Mouse (Mus musculus) midbrain, embryonic 15.5 days (tissue): ENCODE measurements around the gene Rab3d. TPM values are rescaled to one million over a fixed set of nuclear protein-coding genes. Genes with fewer than 3 reads are reported as not detected.
"Not testable (repeated sequence)": the region's sequence is repeated elsewhere in the genome, so short reads cannot be mapped to it uniquely, and the experiment has no call there.

Experiments
- ATAC-seq: fragments of 200-750 bp; cut with Nextera tagmentation; replicated peaks from 2 replicates; pipeline ENCODE4 v1.8.0; 2017; ENCODE audit warnings: moderate TSS enrichment
- H3K27ac ChIP-seq: fragments of 300-500 bp; sonication (generic); 2 replicates; pipeline ENCODE4 v1.5.1; 2015; ENCODE audit warnings: mild to moderate bottlenecking, inconsistent platforms
- H3K27me3 ChIP-seq: fragments of 300-500 bp; sonication (generic); replicated peaks from 2 replicates; pipeline ENCODE4 v1.6.1; 2015; ENCODE audit warnings: inconsistent platforms
- H3K36me3 ChIP-seq: fragments of 300-500 bp; sonication (generic); replicated peaks from 2 replicates; pipeline ENCODE4 v1.6.1; 2015; ENCODE audit warnings: inconsistent platforms
- H3K4me1 ChIP-seq: fragments of 300-500 bp; sonication (generic); 2 replicates; pipeline ENCODE4 v1.6.1; 2015; ENCODE audit warnings: inconsistent platforms
- H3K4me2 ChIP-seq: fragments of 300-500 bp; sonication (generic); 2 replicates; pipeline ENCODE4 v1.6.1; 2015; ENCODE audit warnings: inconsistent platforms, mild to moderate bottlenecking, moderate library complexity
- H3K4me3 ChIP-seq: fragments of 300-500 bp; sonication (generic); 2 replicates; pipeline ENCODE4 v1.5.1; 2015; ENCODE audit warnings: mild to moderate bottlenecking, inconsistent platforms
- H3K9ac ChIP-seq: fragments of 300-500 bp; sonication (generic); 2 replicates; pipeline ENCODE4 v1.6.1; 2015; ENCODE audit warnings: mild to moderate bottlenecking, inconsistent platforms
- H3K9me3 ChIP-seq: fragments of 300-500 bp; sonication (generic); 2 replicates; pipeline ENCODE4 v1.6.1; 2016; ENCODE audit warnings: inconsistent platforms
- WGBS: fragments of 180-500 bp; shearing (Covaris S2); methylation state at CpG from one replicate; pipeline ENCODE4 v1.1.7; 2015; ENCODE audit warnings: mixed read lengths; 5-methylcytosine and 5-hydroxymethylcytosine counted together
- polyA plus RNA-seq: library from polyadenylated mRNA; unstranded; fragments of >200 nt; fragmentation: Nextera tagmentation; extraction: Ambion mirVana; gene quantifications from 2 replicates; pipeline ENCODE4 v1.2.1, GENCODE M21; 2015

Rab3d gene
- polyA plus RNA-seq, 1 experiment from 2014 or later: 15.5 TPM

DNA sequence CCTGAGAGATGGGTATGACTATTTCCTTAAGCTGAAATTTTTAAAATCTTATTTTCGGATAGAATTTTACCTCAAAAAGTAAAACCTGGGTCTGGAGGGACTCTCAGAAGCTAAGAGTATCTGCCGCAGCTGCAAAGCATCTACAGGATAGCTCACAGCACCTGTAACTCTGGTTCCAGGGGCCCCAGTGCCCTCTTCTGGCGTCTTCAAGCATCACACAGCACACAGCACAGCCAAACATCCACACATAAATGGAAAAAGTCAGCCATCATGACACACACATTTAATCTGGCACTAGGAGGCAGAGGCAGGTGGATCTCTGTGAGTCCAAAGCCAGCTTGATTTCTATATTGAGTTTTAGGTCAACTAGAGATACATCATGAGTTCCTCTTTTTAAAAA lies 41.4 kb downstream of the Rab3d start:
- H3K36me3 ChIP-seq: no peaks in the 10 kb centered on the region
- ATAC-seq: no peak
- no peaks in the 10 kb centered on the region for H3K27me3 ChIP-seq

DNA sequence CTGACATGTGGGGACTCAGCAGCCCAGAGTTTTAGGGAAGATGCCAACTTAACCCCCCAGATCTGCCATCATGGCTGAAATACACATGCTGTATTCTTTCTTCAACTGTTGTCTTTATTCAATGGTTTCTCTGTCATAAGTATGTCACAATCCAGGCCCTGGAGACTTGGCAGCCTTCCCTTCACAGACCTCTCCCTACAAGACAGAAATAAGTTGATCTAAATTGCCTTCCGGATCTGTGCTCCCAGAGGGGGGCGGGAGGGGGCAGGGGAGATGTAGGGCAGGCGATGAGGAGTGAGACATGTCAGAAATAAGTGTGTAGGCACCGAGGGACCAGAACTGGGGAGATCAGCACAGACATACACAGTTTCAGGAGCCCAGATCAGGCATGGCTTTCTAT lies 45.8 kb downstream of the Rab3d start:
- H3K4me2 ChIP-seq: no peak overlapping the region
- H3K27ac ChIP-seq: no peak overlapping the region
- no peak for ATAC-seq
- H3K27me3 ChIP-seq: no peaks in the 10 kb centered on the region
- no peak overlapping the region for H3K4me3 ChIP-seq
- H3K9me3 ChIP-seq: no peaks in the 10 kb centered on the region
- H3K4me1 ChIP-seq: no peaks in the 10 kb centered on the region
- WGBS: 62% methylated on average over 4 of the region's 4 CpGs
- no peak overlapping the region for H3K9ac ChIP-seq
- no peaks in the 10 kb centered on the region for H3K36me3 ChIP-seq

More for the DNA sequence above, 41.4 kb downstream of the Rab3d start:
- no peak overlapping the region for H3K4me3 ChIP-seq
- WGBS: 66% methylated on average over 3 of the region's 3 CpGs
- no peak overlapping the region for H3K27ac ChIP-seq
- no peaks in the 10 kb centered on the region for H3K4me1 ChIP-seq
- H3K9ac ChIP-seq: no peak overlapping the region
- H3K4me2 ChIP-seq: no peak overlapping the region
- no peaks in the 10 kb centered on the region for H3K9me3 ChIP-seq

DNA sequence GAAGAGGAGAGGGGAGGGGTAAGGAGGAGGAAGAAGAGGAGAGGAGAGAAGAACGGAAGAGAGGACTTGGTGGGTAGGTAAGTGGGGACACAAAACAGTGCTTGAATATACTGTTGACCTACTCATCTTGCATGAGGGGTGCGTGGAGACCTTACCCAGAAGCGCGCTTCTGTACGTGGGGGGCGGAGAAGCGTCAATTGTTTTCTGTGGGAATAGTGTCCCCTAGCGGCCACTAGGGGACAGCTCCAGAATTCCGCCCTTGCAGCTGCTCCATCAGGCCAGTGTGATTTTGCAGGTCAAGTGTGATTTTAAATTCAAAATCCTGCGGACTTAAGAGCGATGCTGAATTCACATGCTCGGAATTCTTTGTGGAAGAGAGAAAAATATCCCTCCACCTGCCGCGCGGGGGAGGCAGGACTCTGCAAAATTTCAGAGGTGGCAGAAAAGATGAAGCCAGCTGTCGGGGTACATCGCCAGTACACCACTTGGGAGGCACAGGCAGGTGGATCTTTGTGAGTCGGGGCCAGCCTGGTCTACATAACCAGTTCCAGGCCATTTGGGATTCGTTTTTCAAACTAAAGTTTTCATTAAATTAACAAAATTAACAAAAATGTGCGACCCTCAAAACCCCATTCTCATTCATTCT lies 47.0 kb downstream of the Rab3d start:
- Histone ChIP-seq H3K9ac (no peak overlapping the region), H3K27me3 (no peaks in the 10 kb centered on the region), H3K4me3 (peak overlapping the region; percentile 23; the same call in 1 of the 2 replicates), H3K36me3 (no peaks in the 10 kb centered on the region), H3K4me2 (peak overlapping the region; percentile 38), H3K27ac (no peak overlapping the region), H3K9me3 (no peaks in the 10 kb centered on the region), H3K4me1 (no peaks in the 10 kb centered on the region)
- WGBS: 12% methylated on average over 20 of the region's 20 CpGs
- peak; percentile 54 for ATAC-seq

GRCm38 (mm10) chr9:21869290-21869689 lies 48.7 kb downstream of the Rab3d start:
- ATAC-seq: not testable (repeated sequence)

DNA sequence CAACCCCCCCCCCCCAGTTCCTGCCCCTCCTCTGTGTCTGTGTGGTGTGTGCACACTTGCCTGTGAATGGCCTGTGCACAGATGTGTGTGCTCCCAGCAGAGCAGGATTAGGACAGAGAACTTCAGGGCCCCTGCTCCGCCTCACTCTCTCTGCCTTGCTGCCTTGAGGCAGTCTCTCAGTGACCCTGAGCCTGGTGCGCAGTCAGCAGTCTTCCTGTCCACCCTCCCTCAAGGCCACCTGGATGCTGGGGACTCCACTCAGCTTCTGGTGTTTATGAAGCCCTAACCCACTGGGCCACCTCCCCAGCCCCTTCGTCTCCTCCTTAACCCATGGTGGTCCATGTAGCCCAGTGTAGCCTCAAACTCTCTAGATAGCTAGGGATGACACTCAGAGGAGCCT lies 50.3 kb downstream of the Rab3d start:
- Histone ChIP-seq H3K27me3 (no peaks in the 10 kb centered on the region), H3K27ac (no peak overlapping the region), H3K36me3 (no peaks in the 10 kb centered on the region), H3K4me2 (no peak overlapping the region), H3K9me3 (no peaks in the 10 kb centered on the region), H3K4me3 (no peak overlapping the region), H3K9ac (no peak overlapping the region), H3K4me1 (no peaks in the 10 kb centered on the region)
- 71% methylated on average over 3 of the region's 3 CpGs for WGBS
- ATAC-seq: no peak

More at GRCm38 (mm10) chr9:21869290-21869689, 48.7 kb downstream of the Rab3d start:
- H3K36me3 ChIP-seq, H3K9ac ChIP-seq, H3K9me3 ChIP-seq, H3K27ac ChIP-seq, H3K27me3 ChIP-seq, H3K4me2 ChIP-seq, H3K4me1 ChIP-seq, H3K4me3 ChIP-seq: not testable (repeated sequence)
- 54% methylated on average over 7 of the region's 7 CpGs for WGBS

- no peak for ATAC-seq
- no peak overlapping the region for H3K4me2 ChIP-seq
- H3K9ac ChIP-seq: peak overlapping the region; percentile 3; the same call in 1 of the 2 replicates
- no peaks in the 10 kb centered on the region for H3K4me1 ChIP-seq
- no peak overlapping the region for H3K4me3 ChIP-seq
- no peaks in the 10 kb centered on the region for H3K9me3 ChIP-seq
- H3K27me3 ChIP-seq: no peaks in the 10 kb centered on the region
- H3K27ac ChIP-seq: no peak overlapping the region
- no peaks in the 10 kb centered on the region for H3K36me3 ChIP-seq
- WGBS: 59% methylated on average over 2 of the region's 2 CpGs
Measured at GRCm38 (mm10) chr9:21866641-21867040, 51.4 kb downstream of the Rab3d start.

DNA sequence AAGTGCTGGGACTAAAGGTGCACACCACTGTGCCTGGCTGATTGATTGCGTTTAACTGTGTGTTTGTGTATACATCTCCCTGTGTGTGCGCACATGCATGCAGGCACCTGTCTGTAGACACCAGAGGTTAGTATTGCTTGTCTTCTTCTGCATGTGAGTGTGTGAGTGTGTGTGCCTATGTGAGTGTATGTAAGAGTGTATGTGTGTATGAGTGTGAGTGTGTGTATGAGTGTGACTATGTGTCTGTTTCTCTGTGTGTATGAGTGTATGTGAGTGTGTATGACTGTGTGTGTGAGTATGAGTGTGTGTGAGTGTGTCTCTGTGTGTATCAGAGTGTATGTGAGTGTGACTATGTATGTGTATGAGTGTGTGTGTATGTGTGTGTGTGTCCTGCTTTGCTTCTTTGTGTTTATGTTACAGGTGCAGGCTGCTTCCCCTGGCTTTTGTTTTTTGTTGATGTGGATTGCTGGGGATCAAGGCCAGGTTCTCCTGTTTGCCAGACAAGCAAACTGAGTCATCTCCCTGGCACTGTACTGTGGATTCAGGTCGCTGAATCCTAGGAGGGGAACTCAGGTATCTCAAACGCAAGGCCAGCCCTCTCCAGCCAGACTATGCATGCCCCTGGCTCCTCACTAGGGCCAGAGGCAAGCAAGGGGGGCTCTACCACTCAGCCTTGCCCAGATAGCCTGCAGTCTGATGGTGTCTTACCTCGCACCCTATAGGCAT lies 52.2 kb downstream of the Rab3d start:
- no peaks in the 10 kb centered on the region for H3K4me1 ChIP-seq
- no peak overlapping the region for H3K9ac ChIP-seq
- WGBS: 75% methylated on average over 5 of the region's 5 CpGs
- ATAC-seq: no peak
- no peaks in the 10 kb centered on the region for H3K27me3 ChIP-seq
- no peaks in the 10 kb centered on the region for H3K9me3 ChIP-seq
- H3K27ac ChIP-seq: peak overlapping the region; percentile 41; the same call in 1 of the 2 replicates
- no peaks in the 10 kb centered on the region for H3K36me3 ChIP-seq
- no peak overlapping the region for H3K4me2 ChIP-seq
- no peak overlapping the region for H3K4me3 ChIP-seq

GRCm38 (mm10) chr9:21862181-21862580 lies 55.8 kb downstream of the Rab3d start:
- no peak overlapping the region for H3K9ac ChIP-seq
- no peaks in the 10 kb centered on the region for H3K4me1 ChIP-seq
- no peaks in the 10 kb centered on the region for H3K27me3 ChIP-seq
- no peak overlapping the region for H3K4me3 ChIP-seq
- ATAC-seq: no peak
- H3K36me3 ChIP-seq: no peaks in the 10 kb centered on the region
- H3K27ac ChIP-seq: no peak overlapping the region
- 82% methylated on average over 1 of the region's 1 CpGs for WGBS
- no peak overlapping the region for H3K4me2 ChIP-seq
- H3K9me3 ChIP-seq: no peaks in the 10 kb centered on the region

DNA sequence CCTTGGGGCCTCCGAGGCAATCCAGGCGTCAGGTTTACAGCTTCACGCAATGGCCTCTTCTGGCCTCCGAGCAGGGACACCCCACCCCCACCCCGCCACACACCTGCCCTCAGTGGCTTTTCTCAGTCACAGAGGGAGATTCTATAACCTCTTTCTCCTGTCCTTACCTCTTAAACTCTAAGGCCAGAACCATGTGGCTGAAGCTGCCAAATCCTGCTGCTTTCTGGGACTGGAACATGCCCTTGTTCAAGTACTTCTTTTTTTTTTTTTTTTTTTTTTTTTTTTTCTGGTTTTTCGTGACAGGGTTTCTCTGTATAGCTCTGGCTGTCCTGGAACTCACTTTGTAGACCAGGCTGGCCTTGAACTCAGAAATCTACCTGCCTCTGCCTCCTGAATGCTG lies 57.6 kb downstream of the Rab3d start:
- 59% methylated on average over 6 of the region's 6 CpGs for WGBS
- H3K4me1 ChIP-seq, H3K27ac ChIP-seq, ATAC-seq, H3K27me3 ChIP-seq, H3K9ac ChIP-seq, H3K9me3 ChIP-seq, H3K4me2 ChIP-seq, H3K4me3 ChIP-seq, H3K36me3 ChIP-seq: not testable (repeated sequence)

DNA sequence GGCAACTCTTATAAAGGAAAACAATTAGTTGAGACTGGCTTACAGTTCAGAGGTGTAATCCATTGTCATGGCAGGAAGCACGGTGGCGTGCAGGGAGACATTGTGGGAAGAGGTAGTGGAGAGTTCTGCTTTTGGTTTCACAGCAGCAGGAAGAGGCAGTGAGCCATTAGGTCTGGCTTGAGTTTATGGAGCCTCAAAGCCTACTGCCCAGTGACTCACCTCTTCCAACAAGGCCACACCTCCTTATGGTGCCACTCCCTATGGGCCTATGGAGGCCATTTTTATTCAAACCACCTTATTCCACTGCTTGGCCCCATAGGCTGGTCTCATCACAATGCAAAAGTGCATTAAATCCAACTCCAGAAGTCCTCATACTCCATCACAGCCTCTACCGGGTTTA lies 58.4 kb downstream of the Rab3d start:
- Histone ChIP-seq H3K27me3 (no peaks in the 10 kb centered on the region), H3K4me1 (no peaks in the 10 kb centered on the region), H3K27ac (no peak overlapping the region), H3K4me3 (no peak overlapping the region), H3K4me2 (no peak overlapping the region), H3K36me3 (no peaks in the 10 kb centered on the region), H3K9me3 (no peaks in the 10 kb centered on the region), H3K9ac (no peak overlapping the region)
- ATAC-seq: no peak
- 95% methylated on average over 3 of the region's 3 CpGs for WGBS

- H3K4me3 ChIP-seq: no peak overlapping the region
- H3K27me3 ChIP-seq: no peaks in the 10 kb centered on the region
- no peak for ATAC-seq
- H3K4me2 ChIP-seq: no peak overlapping the region
- no peak overlapping the region for H3K9ac ChIP-seq
- H3K27ac ChIP-seq: no peak overlapping the region
- peaks cover under 1% of the 10 kb centered on the region; the same call in 1 of the 2 replicates for H3K4me1 ChIP-seq
- no peaks in the 10 kb centered on the region for H3K9me3 ChIP-seq
- no peaks in the 10 kb centered on the region for H3K36me3 ChIP-seq
- WGBS: 80% methylated on average over 6 of the region's 6 CpGs
Measured at GRCm38 (mm10) chr9:21858084-21858483, 59.9 kb downstream of the Rab3d start.

DNA sequence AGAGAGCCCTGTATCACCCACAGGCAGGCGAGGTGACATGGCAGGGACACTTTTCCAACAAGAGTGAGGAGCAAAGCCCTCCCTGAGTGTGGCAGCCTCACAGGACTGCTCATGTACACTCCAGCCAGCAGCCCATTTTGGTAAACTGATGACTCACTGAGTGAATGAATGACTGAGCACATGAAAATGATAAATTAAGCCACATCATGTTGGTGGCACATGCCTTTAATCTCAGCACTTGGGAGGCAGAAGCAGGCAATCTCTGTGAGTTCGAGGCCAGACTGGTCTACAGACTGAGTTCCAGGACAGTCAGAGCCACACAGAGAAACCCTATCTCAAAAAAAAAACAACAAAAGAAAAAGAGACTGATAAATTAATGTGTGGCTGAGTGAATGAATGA lies 60.5 kb downstream of the Rab3d start:
- Histone ChIP-seq H3K27me3 (no peaks in the 10 kb centered on the region), H3K36me3 (no peaks in the 10 kb centered on the region), H3K4me2 (no peak overlapping the region), H3K4me3 (no peak overlapping the region), H3K9ac (no peak overlapping the region), H3K27ac (no peak overlapping the region), H3K4me1 (peaks cover 7% of the 10 kb centered on the region; the same call in 1 of the 2 replicates), H3K9me3 (no peaks in the 10 kb centered on the region)
- 79% methylated on average over 2 of the region's 2 CpGs for WGBS
- no peak for ATAC-seq
